Mouse (Mus musculus): ENCODE data around the gene Wdr24.

The Wdr24 gene

GRCm38 (mm10) chr17:25874721-25875170, 51.3 kb downstream of the Wdr24 start, which contains the start of gene Mettl26:
Gene Mettl26 (plus strand): TSS chr17:25875074.
- intact Hi-C loops (cut with DNase I), result no loop called here

GRCm38 (mm10) chr17:25875171-25876136, 52.0 kb downstream of the Wdr24 start:
- intact Hi-C loops (cut with DNase I), result no loop called here

- intact Hi-C loops (cut with DNase I), result no loop called here
Observed at GRCm38 (mm10) chr17:25876347-25876915, 53.0 kb downstream of the Wdr24 start.

- intact Hi-C loops (cut with DNase I), result no loop called here
Observed at GRCm38 (mm10) chr17:25877025-25877424, 53.6 kb downstream of the Wdr24 start.

- intact Hi-C loops (cut with DNase I), result no loop called here
Observed at GRCm38 (mm10) chr17:25877741-25878610, 54.5 kb downstream of the Wdr24 start.

Small RNAs within 50 kb of the gene (microRNA-seq; reads per million reads assigned to microRNA genes)
- gene Mir3082, result 1.6 to 2.3 reads per million in 2 experiments
- 0.34 to 0.37 reads per million in 2 experiments for gene Mir6966
